Mouse (Mus musculus) ES-E14 (cell line): ENCODE results near the gene Eif2b3. TPM values are rescaled to one million over a fixed set of nuclear protein-coding genes. Genes with fewer than 3 reads are reported as not detected.

Source experiments
- DNase-seq: peaks from one replicate; pipeline ENCODE4 v3.0.0-alpha.2; 2013; ENCODE audit warnings: low read depth, low spot score
- H3K27ac ChIP-seq: 2 replicates; pipeline ENCODE4 v1.5.1; 2012; ENCODE audit warnings: low read depth, mild to moderate bottlenecking, low read length, moderate library complexity, mixed read lengths; ENCODE audit not compliant: poor library complexity, insufficient read depth, severe bottlenecking
- H3K36me3 ChIP-seq: 2 replicates; pipeline ENCODE4 v1.6.1; 2012; ENCODE audit warnings: mild to moderate bottlenecking, low read length, moderate library complexity, mixed read lengths; ENCODE audit not compliant: control insufficient read depth, poor library complexity, insufficient read depth, severe bottlenecking
- H3K4me1 ChIP-seq, 2 experiments: fragments of 150-350 bp in 1 of 2; sonication (generic) in 1 of 2; 2 replicates each; pipeline ENCODE4 v1.6.1; 2012; ENCODE audit warnings: low read length in 2 of 2, mild to moderate bottlenecking in 1 of 2, mixed read lengths in 1 of 2; ENCODE audit not compliant: control insufficient read depth in 2 of 2, insufficient read depth in 2 of 2, poor library complexity in 1 of 2
- H3K4me3 ChIP-seq, 2 experiments: fragments of 150-350 bp in 1 of 2; sonication (generic) in 1 of 2; 2 replicates each; pipeline ENCODE4 v1.5.1; 2012; ENCODE audit warnings: low read length in 2 of 2, low read depth in 1 of 2, mild to moderate bottlenecking in 1 of 2, mixed read lengths in 1 of 2; ENCODE audit not compliant: insufficient read depth in 1 of 2, poor library complexity in 1 of 2, severe bottlenecking in 1 of 2
- H3K9ac ChIP-seq: 2 replicates; pipeline ENCODE4 v1.6.1; 2012; ENCODE audit warnings: low read depth, mild to moderate bottlenecking, low read length, mixed read lengths; ENCODE audit not compliant: poor library complexity, insufficient read depth, severe bottlenecking
- H3K9me3 ChIP-seq: fragments of 150-350 bp; sonication (generic); 2 replicates; pipeline ENCODE4 v1.6.1; 2012; ENCODE audit warnings: low read depth, mild to moderate bottlenecking, low read length; ENCODE audit not compliant: control insufficient read depth, insufficient read depth
- CHD2 ChIP-seq: IDR thresholded peaks from 2 replicates; pipeline ENCODE4 v1.6.1; 2014; ENCODE audit warnings: mild to moderate bottlenecking, low read depth, low read length, inconsistent platforms
- HCFC1 ChIP-seq: IDR thresholded peaks from 2 replicates; pipeline ENCODE4 v1.6.1; 2012; ENCODE audit warnings: low read length, inconsistent platforms, borderline replicate concordance; ENCODE audit not compliant: insufficient read depth
- MAFK ChIP-seq: IDR thresholded peaks from 2 replicates; pipeline ENCODE4 v1.6.1; 2014; ENCODE audit warnings: mild to moderate bottlenecking, low read depth, low read length, inconsistent platforms; ENCODE audit not compliant: insufficient read depth
- ZC3H11A ChIP-seq: IDR thresholded peaks from 2 replicates; pipeline ENCODE4 v1.6.1; 2012; ENCODE audit warnings: low read depth, mild to moderate bottlenecking, inconsistent platforms, low read length, borderline replicate concordance
- ZNF384 ChIP-seq: IDR thresholded peaks from 2 replicates; pipeline ENCODE4 v1.6.1; 2012; ENCODE audit warnings: low read depth, low read length, inconsistent platforms
- in situ Hi-C, 2 experiments: fragments of 600-800 bp; cut with MboI; formaldehyde crosslinking; loops; one replicate each; pipeline ENCODE4 v1.15.1; 2025; ENCODE audit warnings: low sequenced_read_pairs in 2 of 2, inconsistent platforms in 1 of 2; ENCODE audit not compliant: unreplicated experiment in 2 of 2
- total RNA-seq: library from RNA; depleted of rRNA; stranded (reverse); fragments of 300-350 nt; gene quantifications from 2 replicates; pipeline ENCODE4 v1.2.3, GENCODE M21; 2012

Gene Eif2b3
- total RNA-seq, 1 experiment, result 55.1 TPM

- TF ChIP-seq ZNF384 (no peak), MAFK (no peak), ZC3H11A (no peak), CHD2 (no peak), HCFC1 (no peak)
- no peak overlapping the region for H3K4me3 ChIP-seq
- H3K27ac ChIP-seq, result no peak overlapping the region
- no peak overlapping the region for H3K9ac ChIP-seq
- no peak for DNase-seq
- H3K9me3 ChIP-seq, result no peaks in the 10 kb centered on the region
- peaks cover 2 to 3% of the 10 kb centered on the region in 2 experiments; a peak in 1 of 4 replicates for H3K4me1 ChIP-seq
- peaks cover 9% of the 10 kb centered on the region for H3K36me3 ChIP-seq
- in situ Hi-C loops, result no loop called here
Observed at GRCm38 (mm10) chr4:117023469-117023868, 4.3 kb downstream of the Eif2b3 start.

- H3K4me3 ChIP-seq, result no peak overlapping the region
- DNase-seq, result no peak
- no peak for TF ChIP-seq HCFC1
- TF ChIP-seq ZC3H11A, result no peak
- TF ChIP-seq MAFK, result no peak
- in situ Hi-C loops, result no loop called here
- H3K9ac ChIP-seq, result no peak overlapping the region
- no peaks in the 10 kb centered on the region for H3K9me3 ChIP-seq
- H3K27ac ChIP-seq, result no peak overlapping the region
- no peaks in the 10 kb centered on the region for H3K4me1 ChIP-seq
- peaks cover 3% of the 10 kb centered on the region for H3K36me3 ChIP-seq
Observed at GRCm38 (mm10) chr4:117031105-117031504, 11.9 kb downstream of the Eif2b3 start.

GRCm38 (mm10) chr4:117039925-117040687, 20.9 kb downstream of the Eif2b3 start:
- Histone ChIP-seq H3K4me1 (no peaks in the 10 kb centered on the region), H3K4me3 (no peak overlapping the region), H3K9ac (no peak overlapping the region), H3K36me3 (peaks cover 4% of the 10 kb centered on the region), H3K9me3 (no peaks in the 10 kb centered on the region), H3K27ac (no peak overlapping the region)
- no peak for TF ChIP-seq MAFK
- no peak for TF ChIP-seq ZC3H11A
- no peak for TF ChIP-seq CHD2
- TF ChIP-seq ZNF384, result no peak
- no peak for TF ChIP-seq HCFC1
- DNase-seq, result no peak
- in situ Hi-C loops, result no loop called here

GRCm38 (mm10) chr4:117040791-117041190, 21.6 kb downstream of the Eif2b3 start:
- Histone ChIP-seq H3K4me3 (no peak overlapping the region), H3K27ac (no peak overlapping the region), H3K9ac (no peak overlapping the region), H3K36me3 (peaks cover 4% of the 10 kb centered on the region), H3K9me3 (no peaks in the 10 kb centered on the region), H3K4me1 (no peaks in the 10 kb centered on the region)
- DNase-seq, result no peak
- no peak for TF ChIP-seq CHD2
- TF ChIP-seq MAFK, result no peak
- no peak for TF ChIP-seq HCFC1
- no peak for TF ChIP-seq ZNF384
- TF ChIP-seq ZC3H11A, result no peak
- in situ Hi-C loops, result no loop called here
